Comparison of ENCODE assay signal across 19 mouse cellular contexts in the genomic region with DNA sequence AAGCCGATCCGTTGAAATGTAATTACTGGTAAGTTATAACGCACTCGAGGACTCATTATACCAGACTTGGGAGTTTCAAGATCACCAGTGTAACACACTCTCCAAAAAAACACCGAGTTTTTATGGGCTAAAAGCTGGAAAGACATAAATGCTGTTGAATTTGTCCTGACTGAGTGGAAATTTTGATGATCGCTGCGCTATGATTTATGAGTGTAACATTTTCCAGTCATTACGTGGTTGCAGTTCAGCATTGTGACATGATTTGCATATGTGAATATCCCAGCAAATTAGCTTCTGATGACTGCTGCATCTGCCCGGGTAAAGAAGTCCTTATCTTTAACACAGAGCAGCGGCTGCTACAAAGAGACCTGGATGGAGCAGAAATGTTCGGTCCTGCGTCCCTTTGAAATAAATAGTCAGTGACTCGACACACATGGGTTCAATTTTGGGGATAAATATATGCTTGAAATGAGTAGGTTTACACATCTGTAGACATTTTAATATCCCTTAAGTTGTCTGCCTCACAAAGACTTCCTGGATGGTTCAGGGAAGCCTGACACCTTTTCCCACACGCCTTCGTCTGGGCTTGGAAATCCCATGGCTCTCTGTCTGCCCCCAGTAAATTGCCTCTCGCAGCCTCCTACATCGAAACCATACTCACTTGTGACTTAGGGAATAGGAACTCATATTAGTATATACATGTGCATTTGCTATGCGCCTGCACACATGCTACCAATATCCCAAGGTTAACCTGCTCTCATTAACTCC.
A peak's percentile ranks its signal among the peaks of the same experiment; 100 is the strongest.
DNase-seq lines count a peak whose midpoint lies in the region; ATAC-seq and TF ChIP-seq lines count a peak whose summit lies in the region.
"Had no signal": no experiment of that assay in that cellular context is flagged by ENCODE, and none has a peak within 500 bp of the region (broad histone marks: within the 10 kb centered on the region; RNA-seq: fewer than 3 reads in every experiment).

No protein-coding gene starts in this region.

- intact Hi-C loops in left cerebral cortex, adult 2 months (cut with DNase I), result no loop called here

- no peak overlapping the region for H3K4me3 ChIP-seq in hindbrain, postnatal 0 days (ENCODE audit: low read length)
- H3K4me3 ChIP-seq in hindbrain, embryonic 10.5 days, result no peak overlapping the region
- H3K4me3 ChIP-seq in embryonic facial prominence, embryonic 13.5 days, result no peak overlapping the region
- peak overlapping the region; percentile 9; the same call in 1 of the 2 replicates for H3K4me3 ChIP-seq in limb, embryonic 13.5 days
- H3K4me3 ChIP-seq in left cerebral cortex, adult 2 months, result no peak overlapping the region
- H3K4me3 ChIP-seq: layer of hippocampus, adult 2 months; stomach, embryonic 15.5 days had no signal

- H3K9ac ChIP-seq in hindbrain, postnatal 0 days (replicated peaks; ENCODE audit: low read length), result no peak overlapping the region
- H3K9ac ChIP-seq in embryonic facial prominence, embryonic 13.5 days, result no peak overlapping the region
- no peak overlapping the region for H3K9ac ChIP-seq in limb, embryonic 13.5 days
- H3K9ac ChIP-seq: liver, postnatal 0 days; stomach, embryonic 15.5 days had no signal

- TF ChIP-seq CTCF in hindbrain, postnatal 0 days (IDR thresholded peaks at IDR 0.05; ENCODE audit: low read depth), result no peak
- no peak for TF ChIP-seq CTCF in brain, embryonic 14.5 days (IDR thresholded peaks at IDR 0.05; ENCODE audit: borderline replicate concordance, extremely low read depth, insufficient read depth, insufficient read length)
- TF ChIP-seq CTCF in left cerebral cortex, adult 2 months (IDR thresholded peaks at IDR 0.05), result no peak

- H3K36me3 ChIP-seq in hindbrain, postnatal 0 days (ENCODE audit: insufficient read depth, low read length), result no peaks in the 10 kb centered on the region
- no peaks in the 10 kb centered on the region for H3K36me3 ChIP-seq in hindbrain, embryonic 10.5 days
- H3K36me3 ChIP-seq in embryonic facial prominence, embryonic 13.5 days, result no peaks in the 10 kb centered on the region
- H3K36me3 ChIP-seq in limb, embryonic 13.5 days, result no peaks in the 10 kb centered on the region
- H3K36me3 ChIP-seq: stomach, embryonic 15.5 days had no signal

- no peak overlapping the region for H3K27ac ChIP-seq in hindbrain, postnatal 0 days
- H3K27ac ChIP-seq in hindbrain, embryonic 10.5 days, result no peak overlapping the region
- no peak overlapping the region for H3K27ac ChIP-seq in embryonic facial prominence, embryonic 13.5 days
- peak overlapping the region; percentile 22; the same call in 1 of the 2 replicates for H3K27ac ChIP-seq in limb, embryonic 13.5 days
- H3K27ac ChIP-seq in left cerebral cortex, adult 2 months, result no peak overlapping the region
- H3K27ac ChIP-seq: layer of hippocampus, adult 2 months; stomach, embryonic 15.5 days had no signal

- H3K9me3 ChIP-seq in hindbrain, postnatal 0 days (ENCODE audit: low read length), result no peaks in the 10 kb centered on the region
- H3K9me3 ChIP-seq in hindbrain, embryonic 10.5 days, result no peaks in the 10 kb centered on the region
- H3K9me3 ChIP-seq in embryonic facial prominence, embryonic 13.5 days, result no peaks in the 10 kb centered on the region
- H3K9me3 ChIP-seq in limb, embryonic 13.5 days, result no peaks in the 10 kb centered on the region
- H3K9me3 ChIP-seq: stomach, embryonic 15.5 days had no signal

- ATAC-seq in hindbrain, postnatal 0 days, result no peak
- no peak for ATAC-seq in embryonic facial prominence, embryonic 13.5 days (ENCODE audit: insufficient number of reproducible peaks, insufficient read depth, low FRiP score, low TSS enrichment, low read depth)
- peak; percentile 64; the same call in 1 of the 2 replicates for ATAC-seq in limb, embryonic 13.5 days (ENCODE audit: low FRiP score, low read depth)
- ATAC-seq: activated CD4-positive, CD25-positive, alpha-beta regulatory T cell, adult 4 months; liver, postnatal 0 days; Patski had no signal

- H3K4me2 ChIP-seq in hindbrain, postnatal 0 days (ENCODE audit: low read depth, low read length), result no peak overlapping the region
- peak overlapping the region; percentile 32; the same call in 1 of the 2 replicates for H3K4me2 ChIP-seq in embryonic facial prominence, embryonic 13.5 days
- H3K4me2 ChIP-seq in limb, embryonic 13.5 days (replicated peaks), result peak overlapping the region; percentile 49
- H3K4me2 ChIP-seq: stomach, embryonic 15.5 days had no signal

- no peaks in the 10 kb centered on the region for H3K27me3 ChIP-seq in hindbrain, postnatal 0 days (ENCODE audit: insufficient read depth, low read length)
- no peaks in the 10 kb centered on the region for H3K27me3 ChIP-seq in hindbrain, embryonic 10.5 days (ENCODE audit: insufficient read depth, poor library complexity, severe bottlenecking)
- peaks cover 8% of the 10 kb centered on the region; the same call in 1 of the 2 replicates for H3K27me3 ChIP-seq in embryonic facial prominence, embryonic 13.5 days
- H3K27me3 ChIP-seq in limb, embryonic 13.5 days, result peaks cover 10% of the 10 kb centered on the region; the same call in 1 of the 2 replicates
- H3K27me3 ChIP-seq: Patski; stomach, embryonic 15.5 days had no signal

- no peak for TF ChIP-seq POLR2A in brain, embryonic 14.5 days (IDR thresholded peaks at IDR 0.05; ENCODE audit: borderline replicate concordance, extremely low read depth, insufficient read depth, insufficient read length, poor library complexity, severe bottlenecking)

- WGBS in hindbrain, postnatal 0 days, result 69% methylated on average over 18 of the region's 18 CpGs
- 86% methylated on average over 18 of the region's 18 CpGs for WGBS in hindbrain, embryonic 10.5 days
- WGBS in embryonic facial prominence, embryonic 13.5 days, result 37% methylated on average over 18 of the region's 18 CpGs
- WGBS in limb, embryonic 13.5 days, result 17% methylated on average over 18 of the region's 18 CpGs

- no peaks in the 10 kb centered on the region for H3K4me1 ChIP-seq in hindbrain, postnatal 0 days (ENCODE audit: insufficient read depth, low read length)
- no peaks in the 10 kb centered on the region for H3K4me1 ChIP-seq in hindbrain, embryonic 10.5 days (replicated peaks)
- H3K4me1 ChIP-seq in embryonic facial prominence, embryonic 13.5 days, result peaks cover 9% of the 10 kb centered on the region
- H3K4me1 ChIP-seq in limb, embryonic 13.5 days, result peaks cover 20% of the 10 kb centered on the region
- H3K4me1 ChIP-seq: stomach, embryonic 15.5 days had no signal

- peak; percentile 22 for DNase-seq in hindbrain, postnatal 0 days (ENCODE audit: low spot score)
- no peak for DNase-seq in hindbrain, embryonic 10.5 days (ENCODE audit: low spot score)
- DNase-seq in brain, embryonic 14.5 days (ENCODE audit: low read depth), result peak; percentile 47
- DNase-seq in left cerebral cortex, adult 8-10 months (ENCODE audit: low spot score in 2 of 2), result no peak
- DNase-seq in left cerebral cortex, adult 2 months (ENCODE audit: extremely low spot score in 1 of 2, low spot score in 2 of 2), result no peak
- DNase-seq: adrenal gland, postnatal 25 days; cerebellum, adult 2 months; gastrocnemius, postnatal 10 days; heart, adult 18-20 months; kidney, adult 9 months; liver; liver, postnatal 0 days; spleen, adult 18-20 months had no signal

Comparison
In these comparisons a context has a peak if more than half of its experiments do, and no peak if none do; other contexts are left out.
1. DNase-seq: peak in hindbrain, postnatal 0 days (single experiment) and brain, embryonic 14.5 days (single experiment); none in hindbrain, embryonic 10.5 days (single experiment), left cerebral cortex, adult 8-10 months (0 of 2) and left cerebral cortex, adult 2 months (0 of 2).